Mouse (Mus musculus): ENCODE measurements around the gene Mettl9. TPM values are rescaled to one million over a fixed set of nuclear protein-coding genes. Genes with fewer than 3 reads are reported as not detected.
"Not testable (repeated sequence)": the region's sequence is repeated elsewhere in the genome, so short reads cannot be mapped to it uniquely, and the experiment has no call there.

The Mettl9 gene
- total RNA-seq (2021) = 10 to 100 TPM; 41.8 to 48.8 TPM
- long read RNA-seq, experiment 1, transcript Mettl9-201 (5 exons, 1,823 nt) = major isoform, 36 of 49 reads
- long read RNA-seq, experiment 1, partial matches to known transcripts = 0 of 49 reads
- long read RNA-seq, experiment 1, other reads (novel, unspliced or antisense) = 13 of 49 reads
- long read RNA-seq, experiment 2, transcript Mettl9-201 (5 exons, 1,823 nt) = major isoform, 35 of 55 reads
- long read RNA-seq, experiment 2, partial matches to known transcripts = 1 of 55 reads
- long read RNA-seq, experiment 2, other reads (novel, unspliced or antisense) = 19 of 55 reads

GRCm38 (mm10) chr7:121033856-121034652 lies at the start of gene Mettl9:
TSS of gene Mettl9 (plus strand) at chr7:121034445.
- DNase-seq = peak; percentile 93

DNA sequence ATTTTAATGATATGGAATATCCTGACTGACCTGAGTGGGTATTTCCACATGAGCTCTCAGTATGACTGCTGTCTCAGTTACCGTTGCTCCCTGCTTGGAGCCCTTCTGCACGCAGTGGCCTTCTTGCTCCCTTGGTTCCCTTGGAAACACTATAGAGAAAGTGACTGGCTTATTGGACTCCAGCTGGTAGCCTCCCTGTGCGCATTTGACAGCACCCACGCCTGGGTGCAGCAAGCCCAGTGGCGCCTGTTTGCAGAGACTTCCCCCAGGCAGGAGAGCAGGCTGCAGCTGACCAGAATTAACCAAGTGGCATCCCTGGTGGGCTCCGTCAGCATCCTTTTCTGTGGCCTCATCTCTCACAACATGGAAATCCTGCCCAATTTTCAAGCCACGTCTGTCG lies 43.1 kb upstream of the Mettl9 start:
- no peak for DNase-seq

DNA sequence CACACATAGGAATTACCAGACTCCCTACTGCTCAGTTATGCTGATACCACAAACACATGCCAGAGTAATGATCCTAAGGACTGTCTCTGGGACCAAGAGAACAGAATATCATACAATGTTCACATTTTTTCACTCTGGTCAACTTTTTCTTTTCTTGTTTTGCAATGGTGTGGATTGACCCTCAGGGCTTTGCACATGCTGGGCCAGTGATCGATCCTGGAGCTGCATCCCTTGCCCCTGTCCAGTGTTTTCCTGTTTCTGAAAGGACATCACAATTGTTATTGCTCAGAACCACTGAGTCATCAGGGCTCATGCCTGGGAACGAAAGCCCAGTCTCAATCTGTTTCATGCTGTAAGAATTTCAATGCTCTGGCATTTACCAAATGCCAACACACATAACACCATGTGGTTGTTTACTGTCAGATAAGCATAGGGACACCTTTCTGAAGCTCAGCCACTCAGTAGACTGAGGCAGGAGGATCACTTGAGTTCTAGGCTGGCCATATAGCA lies 35.2 kb upstream of the Mettl9 start:
- no peak for DNase-seq

- DNase-seq = no peak
Measured at GRCm38 (mm10) chr7:121000065-121000822, 34.0 kb upstream of the Mettl9 start.

GRCm38 (mm10) chr7:121001879-121002278 lies 32.4 kb upstream of the Mettl9 start:
- DNase-seq = no peak

DNA sequence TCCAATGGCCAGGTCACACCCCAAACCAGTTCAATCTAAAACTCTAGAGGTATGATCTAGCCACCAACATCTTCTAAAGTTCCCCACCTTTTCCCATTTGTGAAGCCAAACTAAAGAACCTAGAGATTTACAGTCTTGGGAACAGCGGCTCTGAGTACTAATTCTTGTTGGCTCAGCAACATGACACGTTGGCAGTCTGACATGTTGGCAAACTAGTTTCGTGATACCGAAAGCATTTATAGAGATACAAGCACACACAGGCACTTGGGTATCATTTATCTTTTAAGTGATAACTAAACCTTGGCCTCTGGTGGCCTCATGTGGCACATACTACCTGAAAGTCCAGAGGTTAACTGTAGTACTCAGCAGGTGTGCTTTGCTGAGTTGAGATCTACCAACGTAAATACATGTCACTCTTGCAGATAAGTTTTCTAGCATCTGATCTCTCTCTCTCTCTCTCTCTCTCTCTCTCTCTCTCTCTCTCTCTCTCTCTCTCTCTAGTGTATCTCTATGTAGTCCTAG lies 31.8 kb upstream of the Mettl9 start:
- DNase-seq = no peak

DNA sequence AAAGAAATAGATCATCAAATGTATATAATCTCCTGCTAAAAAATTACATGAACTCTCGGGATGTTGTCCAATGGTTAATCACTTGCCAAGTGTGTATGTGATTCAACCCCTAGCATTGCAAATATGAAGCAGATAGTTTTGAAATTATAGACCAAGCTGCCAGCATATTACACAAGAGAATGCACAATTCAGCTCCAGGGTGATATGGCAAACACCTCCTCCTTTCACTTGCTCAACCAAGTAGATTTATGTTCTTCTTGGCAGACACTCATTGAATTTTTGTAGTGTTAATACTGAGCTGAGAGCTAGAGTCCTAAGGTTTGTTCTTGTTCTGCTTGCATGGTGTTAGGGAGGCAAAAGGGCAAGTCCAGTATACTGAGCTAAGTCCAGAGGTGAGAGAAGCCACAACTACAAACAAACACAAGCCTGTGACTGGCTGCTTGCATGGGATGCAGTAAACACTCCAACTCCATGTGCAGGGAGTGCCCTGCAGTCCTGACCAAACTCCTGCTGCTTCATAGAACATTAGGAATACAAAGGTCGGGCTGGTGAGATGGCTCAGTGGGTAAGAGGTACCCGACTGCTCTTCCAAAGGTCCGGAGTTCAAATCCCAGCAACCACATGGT lies 30.3 kb upstream of the Mettl9 start:
- no peak for DNase-seq

GRCm38 (mm10) chr7:121011794-121012689 lies 22.2 kb upstream of the Mettl9 start:
- DNase-seq = no peak

DNA sequence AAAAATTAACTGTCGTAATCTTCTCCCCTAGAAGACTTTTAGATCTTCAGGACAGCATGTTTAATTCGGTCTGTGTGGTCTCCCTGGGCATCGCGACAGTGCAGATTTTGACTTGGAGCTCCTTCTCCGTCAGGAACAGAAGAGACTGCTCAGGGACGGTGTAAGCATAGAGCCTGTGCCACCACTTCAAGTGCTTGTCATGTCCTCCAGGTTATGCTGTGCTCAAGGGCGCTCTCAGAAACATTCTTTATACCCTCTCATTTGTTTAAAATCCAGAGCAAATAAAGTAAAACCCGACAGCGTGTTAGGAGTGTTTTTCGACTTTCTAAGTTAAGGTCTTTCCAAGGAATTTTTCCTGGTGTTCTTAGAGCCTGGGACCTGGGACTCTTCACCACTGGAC lies 19.8 kb upstream of the Mettl9 start:
- DNase-seq = no peak

- DNase-seq = no peak
Measured at GRCm38 (mm10) chr7:121018778-121019177, 15.5 kb upstream of the Mettl9 start.

GRCm38 (mm10) chr7:121020277-121020676 lies 14.0 kb upstream of the Mettl9 start:
- DNase-seq = no peak

- DNase-seq = no peak
Measured at GRCm38 (mm10) chr7:121025221-121026008, 8.8 kb upstream of the Mettl9 start.

GRCm38 (mm10) chr7:121026300-121026699 lies 7.9 kb upstream of the Mettl9 start:
- DNase-seq = no peak

DNA sequence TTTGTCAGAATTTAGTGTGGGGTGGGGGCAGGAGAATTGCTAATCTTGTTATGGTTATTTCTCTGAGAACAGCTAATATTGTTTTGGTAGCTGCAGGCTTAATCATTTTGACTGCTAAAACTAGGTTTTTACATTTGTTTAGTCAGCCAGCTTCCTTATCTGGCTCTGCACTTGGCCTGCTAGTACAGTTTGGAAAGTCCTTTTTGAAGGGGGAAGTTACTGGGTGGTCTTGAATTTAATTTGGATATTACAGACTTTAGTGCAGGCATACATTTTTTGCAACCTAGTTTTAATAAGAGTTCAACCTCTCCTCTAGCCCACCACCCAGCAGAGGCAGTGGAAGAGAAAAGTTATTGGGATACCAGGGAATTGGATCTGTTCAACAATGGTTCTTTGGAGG lies 4.3 kb upstream of the Mettl9 start:
- not testable (repeated sequence) for DNase-seq

DNA sequence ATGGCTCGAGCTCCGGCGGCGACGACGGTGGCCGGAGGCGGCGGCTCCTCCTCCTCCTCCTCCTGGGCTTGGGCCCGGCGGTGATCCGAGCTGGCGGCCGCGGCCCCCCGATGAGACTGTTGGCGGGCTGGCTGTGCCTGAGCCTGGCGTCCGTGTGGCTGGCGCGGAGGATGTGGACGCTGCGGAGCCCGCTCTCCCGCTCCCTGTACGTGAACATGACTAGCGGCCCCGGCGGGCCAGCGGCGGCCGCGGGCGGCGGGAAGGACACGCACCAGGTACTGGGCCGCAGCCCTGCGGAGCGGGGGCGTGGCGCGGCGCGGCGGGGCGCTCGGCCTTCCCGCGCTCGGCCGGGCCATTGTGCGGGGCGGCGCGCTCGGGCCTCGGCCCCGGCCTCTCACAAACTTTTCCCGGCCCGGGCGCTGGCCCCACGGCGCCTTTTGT lies 476 bp downstream of the Mettl9 start:
- no peak for DNase-seq

- DNase-seq = no peak
Measured at GRCm38 (mm10) chr7:121035161-121035721, 996 bp downstream of the Mettl9 start.

DNA sequence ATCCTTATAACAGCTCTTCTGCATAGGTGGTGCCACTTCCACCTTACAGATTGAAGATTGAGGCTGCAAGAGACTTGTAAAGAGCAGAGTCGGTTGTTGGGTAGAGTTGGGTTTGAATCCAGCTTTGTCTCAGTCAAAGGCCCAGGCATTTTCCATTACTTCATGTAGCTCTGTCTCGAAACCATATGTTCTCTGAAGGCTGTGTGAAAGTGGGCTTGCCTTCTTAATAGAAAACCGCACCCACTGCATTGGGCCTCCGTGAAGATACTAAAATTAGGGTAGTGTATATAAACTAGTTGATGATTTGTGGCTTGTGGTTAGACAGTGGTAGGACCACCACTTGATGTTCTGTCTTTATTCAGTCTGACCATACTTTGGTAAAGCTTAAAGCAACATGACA lies 6.3 kb downstream of the Mettl9 start:
- DNase-seq = no peak

- DNase-seq = no peak
Measured at GRCm38 (mm10) chr7:121041989-121042388, 7.7 kb downstream of the Mettl9 start.

GRCm38 (mm10) chr7:121043004-121043403 lies 8.8 kb downstream of the Mettl9 start:
- no peak for DNase-seq

DNA sequence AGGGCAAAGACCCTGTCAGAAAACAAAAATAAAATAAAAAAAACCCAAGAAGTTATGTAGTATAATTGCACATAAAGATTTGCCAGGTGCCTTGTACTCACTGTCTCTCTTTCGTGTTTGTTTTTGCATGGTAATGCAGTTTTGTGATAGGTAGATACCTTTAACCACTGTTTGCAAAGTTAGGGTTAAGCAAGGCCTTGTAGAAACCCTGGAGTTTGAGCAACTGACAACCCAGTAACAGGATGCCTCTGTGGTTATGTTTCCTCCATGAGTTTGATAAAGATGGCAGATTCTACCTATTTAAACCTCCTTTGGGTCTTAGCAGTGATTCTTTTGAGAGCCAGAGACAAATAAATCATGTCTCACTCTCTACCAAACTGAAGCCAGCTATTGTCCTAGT lies 9.3 kb downstream of the Mettl9 start:
- DNase-seq = no peak
